ENCODE assay signal across 21 mouse cellular contexts in the genomic region with DNA sequence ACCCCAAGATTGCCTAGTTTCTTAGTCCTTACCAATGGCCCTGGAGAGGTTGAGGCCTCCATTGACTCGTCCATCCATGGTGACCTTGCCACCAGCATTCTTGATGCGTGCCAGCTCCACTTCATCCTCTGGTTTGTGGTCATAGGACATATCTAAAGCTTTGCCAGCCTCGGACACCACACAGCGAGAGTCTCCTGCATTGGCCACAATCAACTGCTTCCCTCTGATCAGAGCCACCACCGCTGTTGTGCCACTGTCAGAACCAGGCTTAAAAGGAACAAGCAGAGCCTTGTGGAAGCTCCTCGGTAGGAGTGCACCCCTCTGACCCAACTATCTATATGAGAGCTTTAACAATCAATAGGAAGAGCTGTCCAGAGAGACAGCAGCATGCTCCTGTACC. TPM values are rescaled to one million over a fixed set of nuclear protein-coding genes. Genes with fewer than 3 reads are reported as not detected.
DNase-seq lines count a peak whose midpoint lies in the region; ATAC-seq lines count a peak whose summit lies in the region.
"Had no signal": no experiment of that assay in that cellular context is flagged by ENCODE, and none has a peak within 500 bp of the region (broad histone marks: within the 10 kb centered on the region; RNA-seq: fewer than 3 reads in every experiment).

No protein-coding gene starts in this region.

- H3K27me3 ChIP-seq in heart, embryonic 10.5 days (ENCODE audit: insufficient read depth, poor library complexity, severe bottlenecking) = no peaks in the 10 kb centered on the region
- no peaks in the 10 kb centered on the region for H3K27me3 ChIP-seq in midbrain, embryonic 11.5 days (ENCODE audit: control insufficient read depth, insufficient read depth, low read length)
- no peaks in the 10 kb centered on the region for H3K27me3 ChIP-seq in midbrain, embryonic 13.5 days
- H3K27me3 ChIP-seq: CH12.LX, Patski had no signal

- H3K27ac ChIP-seq in heart, embryonic 10.5 days = no peak overlapping the region
- no peak overlapping the region for H3K27ac ChIP-seq in midbrain, embryonic 11.5 days (ENCODE audit: low read depth, low read length)
- H3K27ac ChIP-seq in midbrain, embryonic 13.5 days = no peak overlapping the region

- peaks cover 70% of the 10 kb centered on the region for H3K36me3 ChIP-seq in heart, embryonic 10.5 days
- peaks cover 19% of the 10 kb centered on the region for H3K36me3 ChIP-seq in midbrain, embryonic 11.5 days (ENCODE audit: control insufficient read depth, insufficient read depth, low read length)
- peaks cover 69% of the 10 kb centered on the region for H3K36me3 ChIP-seq in midbrain, embryonic 13.5 days

- H3K9ac ChIP-seq in midbrain, embryonic 11.5 days (ENCODE audit: low read length) = no peak overlapping the region
- H3K9ac ChIP-seq in midbrain, embryonic 13.5 days (replicated peaks) = no peak overlapping the region

- DNase-seq in adrenal gland, adult 2 months = peak; percentile 24
- DNase-seq in adrenal gland, adult 18-20 months (ENCODE audit: low spot score in 2 of 2) = no peak
- DNase-seq in heart, adult 11 months = peak; percentile 91
- no peak for DNase-seq in heart, embryonic 10.5 days (ENCODE audit: low spot score)
- peak; percentile 37 for DNase-seq in midbrain, embryonic 11.5 days (ENCODE audit: low spot score, missing footprints)
- DNase-seq: adrenal gland, adult 8-10 months; adrenal gland, postnatal 10 days; adrenal gland, postnatal 14 days; adrenal gland, postnatal 25 days; B cell, adult 2 months; cerebellum, adult 11 months; cerebellum, adult 11-12 months; cerebellum, adult 18-20 months; cerebellum, adult 2 months; cerebellum, adult 8-10 months had no signal

- peaks cover 5% of the 10 kb centered on the region for H3K9me3 ChIP-seq in heart, embryonic 10.5 days
- peaks cover 4% of the 10 kb centered on the region for H3K9me3 ChIP-seq in midbrain, embryonic 11.5 days (ENCODE audit: control insufficient read depth, low read length)
- peaks cover 5% of the 10 kb centered on the region for H3K9me3 ChIP-seq in midbrain, embryonic 13.5 days
- H3K9me3 ChIP-seq: G1E had no signal

- no peak overlapping the region for H3K4me3 ChIP-seq in heart, embryonic 10.5 days
- H3K4me3 ChIP-seq in midbrain, embryonic 11.5 days (ENCODE audit: low read depth, low read length) = no peak overlapping the region
- no peak overlapping the region for H3K4me3 ChIP-seq in midbrain, embryonic 13.5 days (replicated peaks)

- no peak for ATAC-seq in midbrain, embryonic 11.5 days (ENCODE audit: low FRiP score)
- no peak for ATAC-seq in midbrain, embryonic 13.5 days
- ATAC-seq: activated CD4-positive, CD25-positive, alpha-beta regulatory T cell, adult 4 months; CD4-positive, CD25-positive, alpha-beta regulatory T cell, adult 4 months; Patski had no signal

- H3K4me2 ChIP-seq in midbrain, embryonic 11.5 days = no peak overlapping the region
- H3K4me2 ChIP-seq in midbrain, embryonic 13.5 days (replicated peaks) = no peak overlapping the region

- peaks cover 8% of the 10 kb centered on the region; the same call in 1 of the 2 replicates for H3K4me1 ChIP-seq in heart, embryonic 10.5 days
- peaks cover 12% of the 10 kb centered on the region for H3K4me1 ChIP-seq in midbrain, embryonic 11.5 days (ENCODE audit: control insufficient read depth, insufficient read depth, low read length)
- peaks cover 24% of the 10 kb centered on the region for H3K4me1 ChIP-seq in midbrain, embryonic 13.5 days (replicated peaks)

- 94% methylated on average over 6 of the region's 6 CpGs for WGBS in heart, embryonic 10.5 days
- WGBS in midbrain, embryonic 11.5 days = 93% methylated on average over 6 of the region's 6 CpGs
- WGBS in midbrain, embryonic 13.5 days = 96% methylated on average over 6 of the region's 6 CpGs

RNA-seq across cellular contexts. Expression of a gene that starts 2.3 kb away (rescaled TPM):
- 10 to 100 TPM; 28.5 to 29.5 TPM for total RNA-seq in adrenal gland, adult 2 months (2021)
- polyA plus RNA-seq in adrenal gland, adult 2 months (2012; rRNA removed) = 75.5 and 77.8 TPM in 2 replicates
- total RNA-seq in adrenal gland, adult 18-20 months (2021) = 10 to 100 TPM; 25.9 to 29.2 TPM
- 7.3 and 11.0 TPM in 2 replicates for polyA plus RNA-seq in heart, embryonic 10.5 days (2016; fragmentation: Nextera tagmentation; extraction: Ambion mirVana)
- polyA plus RNA-seq in midbrain, embryonic 11.5 days (2014; fragmentation: Nextera tagmentation; extraction: Ambion mirVana) = 4.2 and 6.5 TPM in 2 replicates
- 12.5 and 20.5 TPM in 2 replicates for polyA plus RNA-seq in midbrain, embryonic 13.5 days (2015; fragmentation: Nextera tagmentation; extraction: Ambion mirVana)

RNA-seq across cellular contexts. Expression of a gene that starts 11.2 kb away (rescaled TPM):
- 10 to 100 TPM; 39.5 to 45.7 TPM for total RNA-seq in adrenal gland, adult 2 months (2021)
- polyA plus RNA-seq in adrenal gland, adult 2 months (2012; rRNA removed) = 26.8 and 35.7 TPM in 2 replicates
- 10 to 100 TPM; 54.9 to 69.8 TPM for total RNA-seq in adrenal gland, adult 18-20 months (2021)
- 73.4 and 77.6 TPM in 2 replicates for polyA plus RNA-seq in heart, embryonic 10.5 days (2016; fragmentation: Nextera tagmentation; extraction: Ambion mirVana)
- polyA plus RNA-seq in midbrain, embryonic 11.5 days (2014; fragmentation: Nextera tagmentation; extraction: Ambion mirVana) = 62.0 and 63.9 TPM in 2 replicates
- polyA plus RNA-seq in midbrain, embryonic 13.5 days (2015; fragmentation: Nextera tagmentation; extraction: Ambion mirVana) = 71.5 and 74.6 TPM in 2 replicates

RNA-seq across cellular contexts. Expression of a gene that starts 11.4 kb away (rescaled TPM):
- 100 to 1,000 TPM in 1 of 2 experiments, 10 to 100 TPM in 1; 85.7 to 115 TPM for total RNA-seq in adrenal gland, adult 2 months (2021)
- 85.1 and 92.2 TPM in 2 replicates for polyA plus RNA-seq in adrenal gland, adult 2 months (2012; rRNA removed)
- total RNA-seq in adrenal gland, adult 18-20 months (2021) = 100 to 1,000 TPM; 103 to 108 TPM
- 133 TPM in 2 replicates for polyA plus RNA-seq in heart, embryonic 10.5 days (2016; fragmentation: Nextera tagmentation; extraction: Ambion mirVana)
- polyA plus RNA-seq in midbrain, embryonic 11.5 days (2014; fragmentation: Nextera tagmentation; extraction: Ambion mirVana) = 150 and 155 TPM in 2 replicates
- polyA plus RNA-seq in midbrain, embryonic 13.5 days (2015; fragmentation: Nextera tagmentation; extraction: Ambion mirVana) = 135 and 140 TPM in 2 replicates

RNA-seq across cellular contexts. Expression of a gene that starts 16.1 kb away (rescaled TPM):
- total RNA-seq in adrenal gland, adult 2 months (2021) = 100 to 1,000 TPM; 105 TPM
- polyA plus RNA-seq in adrenal gland, adult 2 months (2012; rRNA removed) = 174 and 197 TPM in 2 replicates
- total RNA-seq in adrenal gland, adult 18-20 months (2021) = 100 to 1,000 TPM; 110 to 129 TPM
- polyA plus RNA-seq in heart, embryonic 10.5 days (2016; fragmentation: Nextera tagmentation; extraction: Ambion mirVana) = 148 and 151 TPM in 2 replicates
- 156 and 164 TPM in 2 replicates for polyA plus RNA-seq in midbrain, embryonic 11.5 days (2014; fragmentation: Nextera tagmentation; extraction: Ambion mirVana)
- polyA plus RNA-seq in midbrain, embryonic 13.5 days (2015; fragmentation: Nextera tagmentation; extraction: Ambion mirVana) = 174 and 175 TPM in 2 replicates

RNA-seq across cellular contexts. Expression of a gene that starts 24.5 kb away (rescaled TPM):
- 10 to 100 TPM; 51.9 to 67.4 TPM for total RNA-seq in adrenal gland, adult 2 months (2021)
- polyA plus RNA-seq in adrenal gland, adult 2 months (2012; rRNA removed) = 34.8 and 47.8 TPM in 2 replicates
- total RNA-seq in adrenal gland, adult 18-20 months (2021) = 10 to 100 TPM; 43.8 to 55.2 TPM
- polyA plus RNA-seq in heart, embryonic 10.5 days (2016; fragmentation: Nextera tagmentation; extraction: Ambion mirVana) = 67.1 and 81.9 TPM in 2 replicates
- 71.9 and 72.5 TPM in 2 replicates for polyA plus RNA-seq in midbrain, embryonic 11.5 days (2014; fragmentation: Nextera tagmentation; extraction: Ambion mirVana)
- polyA plus RNA-seq in midbrain, embryonic 13.5 days (2015; fragmentation: Nextera tagmentation; extraction: Ambion mirVana) = 78.1 and 80.2 TPM in 2 replicates

Comparison
In these comparisons a context has a peak if more than half of its experiments do, and no peak if none do; other contexts are left out.
1. DNase-seq: peak in adrenal gland, adult 2 months (single experiment), heart, adult 11 months (single experiment) and midbrain, embryonic 11.5 days (single experiment); none in adrenal gland, adult 18-20 months (0 of 2) and heart, embryonic 10.5 days (single experiment).